Mouse (Mus musculus) right cerebral cortex, postnatal 36 days (tissue): Measurements from ENCODE around the gene Coq8a.
A peak's percentile ranks its signal among the peaks of the same experiment; 100 is the strongest.

ENCODE experiments used
- DNase-seq, 2 experiments: peaks; one replicate each; pipeline ENCODE4 v3.0.0; 2022; ENCODE audit warnings: low spot score in 2 of 2, mixed read lengths in 1 of 2

Gene Coq8a

GRCm38 (mm10) chr1:180197956-180198355 lies 1.4 kb downstream of the Coq8a start:
- DNase-seq, result no peak

DNA sequence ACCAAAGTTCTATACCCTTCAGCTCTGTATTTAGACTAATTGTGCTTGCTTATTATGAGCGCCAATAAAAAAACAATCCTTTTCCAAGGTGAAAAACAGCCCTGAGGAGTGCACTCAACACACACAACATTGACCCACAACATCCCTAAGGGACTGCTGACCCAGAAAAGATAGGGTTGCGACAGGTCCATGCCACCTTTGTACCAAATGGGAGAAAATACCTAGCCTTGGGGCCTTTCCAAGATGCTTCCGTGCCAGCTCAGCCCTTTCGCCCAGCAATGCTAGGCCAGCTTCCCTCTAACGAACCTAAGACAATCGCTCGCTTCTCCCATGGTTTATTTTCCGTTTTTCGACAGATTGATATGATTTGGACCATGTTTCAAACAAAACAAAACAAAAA lies 2.9 kb downstream of the Coq8a start:
- DNase-seq, result no peak

DNA sequence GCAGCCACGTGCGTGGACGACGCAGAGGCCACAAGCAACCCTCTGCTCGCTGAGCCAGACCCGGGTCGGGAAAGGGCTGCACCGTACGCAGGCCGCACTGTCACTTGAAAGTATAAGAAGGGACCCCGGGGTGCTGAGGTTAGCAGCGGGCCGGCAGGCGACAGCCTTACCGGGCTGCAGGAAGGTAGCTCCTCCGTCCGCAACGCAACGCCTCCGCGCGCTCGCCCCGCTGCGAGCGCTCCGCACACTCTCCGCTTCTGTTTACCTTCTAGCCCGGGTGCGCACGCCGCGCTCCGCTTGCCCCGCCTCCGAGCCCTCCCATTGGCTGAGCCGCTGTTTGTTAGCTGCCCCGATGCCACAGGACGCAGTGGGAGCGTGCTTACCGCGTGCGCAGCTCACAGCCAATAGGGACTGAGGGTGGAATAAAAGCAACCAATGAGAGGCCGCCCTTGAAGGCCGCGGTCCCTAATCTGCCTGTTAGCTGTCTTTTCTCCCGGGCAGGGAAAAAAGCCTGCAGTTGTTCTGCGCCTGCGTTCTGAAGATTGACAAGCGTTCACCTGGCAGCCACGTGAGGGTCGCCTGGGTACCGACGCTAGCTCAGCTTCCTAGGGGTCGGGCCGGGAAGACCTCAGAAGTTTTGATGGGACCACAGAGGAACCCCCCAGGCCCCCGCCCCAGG lies 3.6 kb downstream of the Coq8a start:
- DNase-seq, result peak; percentile 97 to 99

DNA sequence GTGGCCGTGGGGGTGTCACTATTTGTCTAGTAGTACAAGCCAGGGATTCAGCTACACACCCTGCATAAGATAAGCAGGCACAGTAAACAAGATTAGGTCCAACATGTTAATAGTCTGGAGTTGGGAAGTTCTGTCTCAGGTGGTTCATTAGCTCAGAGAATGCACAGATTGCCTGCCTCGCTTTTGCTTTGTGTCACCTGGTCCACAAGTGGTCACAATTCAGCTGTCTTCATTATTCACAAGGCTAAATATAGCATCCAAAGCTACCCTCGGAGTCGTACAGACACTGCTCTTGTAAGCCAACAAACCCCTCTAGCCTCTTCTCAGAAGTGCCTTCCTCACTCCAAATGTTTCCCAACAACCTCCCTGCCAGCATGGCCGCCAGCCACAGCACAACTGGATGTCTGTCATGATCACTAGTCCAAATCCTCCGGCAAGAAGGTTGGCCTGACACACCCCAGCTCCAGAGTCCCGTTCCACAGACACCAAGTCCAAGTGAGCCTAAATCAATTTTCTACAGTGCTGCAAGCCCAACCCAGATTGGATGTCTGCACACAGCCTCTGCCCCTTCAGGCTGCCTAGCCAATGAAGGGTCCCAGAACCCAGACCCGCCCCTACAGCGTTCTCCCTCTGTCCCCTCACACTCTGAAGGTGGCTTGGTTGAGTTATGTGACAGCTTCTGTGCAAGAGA lies 4.5 kb downstream of the Coq8a start:
- no peak for DNase-seq

DNA sequence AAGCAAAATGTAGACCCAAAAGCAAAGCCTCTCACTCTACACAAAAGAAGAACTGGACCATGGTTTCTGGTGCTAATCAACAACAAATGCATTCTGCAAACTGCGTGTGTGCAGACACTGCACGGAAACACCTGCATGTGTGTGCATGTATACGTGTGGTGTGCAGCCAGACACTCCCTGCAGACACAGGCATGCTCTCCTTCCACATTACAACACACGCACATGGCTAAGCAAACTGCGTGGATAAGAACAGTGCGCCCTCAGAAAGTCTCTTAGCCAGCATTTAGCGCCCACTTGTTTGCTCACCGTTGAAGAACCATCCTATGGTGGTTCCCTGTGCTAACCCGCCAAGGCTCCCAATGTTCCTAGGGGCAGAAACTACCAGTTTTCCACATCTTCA lies 5.4 kb downstream of the Coq8a start:
- DNase-seq, result no peak

GRCm38 (mm10) chr1:180193391-180193935 lies 5.9 kb downstream of the Coq8a start:
- no peak for DNase-seq

- DNase-seq, result no peak
Measured at GRCm38 (mm10) chr1:180192866-180193265, 6.5 kb downstream of the Coq8a start.

- DNase-seq, result no peak
Measured at GRCm38 (mm10) chr1:180191651-180192220, 7.7 kb downstream of the Coq8a start.

DNA sequence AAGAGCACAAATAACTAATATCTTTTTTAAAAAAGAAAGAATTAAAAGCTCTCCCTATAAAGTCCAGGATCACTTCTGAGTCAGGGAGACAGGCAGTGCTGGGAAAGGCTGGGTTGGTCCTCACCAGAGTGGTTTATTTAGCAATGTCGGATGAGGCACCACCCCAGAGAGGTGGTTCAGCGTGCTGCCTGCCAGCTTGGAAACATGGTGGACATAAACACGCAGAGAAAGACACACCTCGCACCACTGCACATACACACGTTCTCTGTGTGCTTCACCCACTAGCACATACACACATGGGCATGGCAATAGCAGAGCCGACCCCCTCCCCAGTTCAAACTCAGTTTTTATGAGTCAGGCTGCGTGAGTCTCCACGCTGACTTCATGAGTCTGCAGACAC lies 8.3 kb downstream of the Coq8a start:
- no peak for DNase-seq

DNA sequence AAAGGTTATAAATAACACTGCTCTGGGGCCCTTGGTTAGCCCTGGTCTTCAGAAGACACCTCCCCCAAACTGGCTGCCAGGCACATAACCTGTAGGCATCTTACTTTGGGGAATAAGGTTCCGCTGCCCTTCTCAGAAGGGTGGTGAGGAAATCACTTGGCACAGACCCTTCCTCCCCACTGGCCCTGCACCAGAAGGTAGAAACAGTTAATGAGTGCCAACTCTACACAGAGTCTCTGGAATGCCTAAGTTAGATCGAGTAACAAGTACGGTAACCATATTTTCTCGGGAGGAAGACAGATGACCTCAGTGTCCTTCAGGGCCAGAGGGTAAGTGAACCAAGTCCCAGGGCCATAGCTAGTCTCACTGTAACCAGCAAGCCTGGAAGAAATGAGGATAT lies 10.5 kb downstream of the Coq8a start:
- no peak for DNase-seq

GRCm38 (mm10) chr1:180186371-180186770 lies 13.0 kb downstream of the Coq8a start:
- no peak for DNase-seq

- DNase-seq, result no peak
Measured at GRCm38 (mm10) chr1:180185877-180186276, 13.5 kb downstream of the Coq8a start.

DNA sequence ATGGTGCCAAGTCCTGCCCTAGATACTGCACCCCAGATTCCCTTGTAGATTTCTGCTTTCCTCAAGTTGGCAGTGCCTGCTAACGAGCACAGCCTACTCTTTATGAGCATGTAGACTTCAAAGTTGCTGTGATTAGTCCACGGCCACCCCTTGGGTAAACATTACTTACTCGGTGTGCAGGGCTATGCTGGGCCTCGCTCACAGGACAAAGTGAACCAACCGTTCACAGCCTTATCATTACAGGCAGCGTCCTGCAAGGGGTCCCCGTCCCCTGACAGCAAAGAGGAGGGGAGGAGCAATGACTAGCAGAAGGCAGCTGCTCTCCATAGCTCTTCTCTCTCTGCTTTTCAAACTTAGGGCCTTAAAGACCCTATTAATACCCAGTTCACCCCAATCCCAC lies 14.6 kb downstream of the Coq8a start:
- DNase-seq, result no peak

DNA sequence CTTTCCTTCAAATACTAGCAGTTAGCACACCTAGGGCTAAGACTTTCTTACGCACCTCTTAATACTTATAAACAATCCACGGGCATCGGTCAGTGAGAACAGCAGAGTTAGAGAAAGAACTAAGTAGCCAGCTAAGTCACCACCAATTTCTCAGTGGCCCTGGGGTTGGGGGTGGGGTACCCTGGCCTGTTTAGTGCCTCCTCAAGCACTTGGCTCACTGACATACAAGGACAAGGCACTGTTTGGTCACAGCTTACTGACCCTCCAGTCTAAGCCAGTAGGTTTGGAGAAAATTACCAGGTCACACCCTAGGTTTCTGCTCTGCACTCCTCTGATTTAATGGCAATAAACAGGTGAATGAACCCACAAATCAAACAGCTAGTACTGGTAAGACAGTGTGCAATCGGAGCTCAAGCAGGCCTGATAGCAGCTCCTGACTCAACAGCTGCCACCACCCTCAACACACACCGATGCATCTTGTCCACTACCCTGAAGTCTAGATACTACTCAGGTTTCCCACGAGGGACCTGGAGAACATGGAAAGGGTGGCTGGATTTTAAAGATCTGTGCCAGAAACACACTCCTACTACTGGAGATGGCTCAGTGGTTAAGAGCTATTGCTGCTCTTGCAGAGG lies 15.8 kb downstream of the Coq8a start:
- DNase-seq, result no peak

- no peak for DNase-seq
Measured at GRCm38 (mm10) chr1:180182731-180183130, 16.7 kb downstream of the Coq8a start.

DNA sequence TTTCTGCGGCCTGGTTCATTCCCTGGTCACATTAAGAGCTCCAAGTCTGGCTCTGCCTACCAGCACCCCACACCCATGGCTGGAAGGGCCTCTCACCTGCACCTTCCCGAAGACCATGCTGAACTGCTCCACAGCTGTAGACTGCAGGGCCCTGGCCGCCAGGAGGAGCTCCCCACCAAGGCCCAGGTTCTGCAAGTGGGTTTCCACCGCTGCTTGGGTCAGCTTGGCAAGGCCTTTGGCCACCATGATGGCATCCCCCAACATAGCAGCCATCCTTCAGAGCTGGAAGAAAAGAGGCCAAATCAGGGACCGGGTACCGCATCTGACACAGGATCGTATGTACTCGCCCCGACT lies 17.5 kb downstream of the Coq8a start:
- DNase-seq, result no peak

DNA sequence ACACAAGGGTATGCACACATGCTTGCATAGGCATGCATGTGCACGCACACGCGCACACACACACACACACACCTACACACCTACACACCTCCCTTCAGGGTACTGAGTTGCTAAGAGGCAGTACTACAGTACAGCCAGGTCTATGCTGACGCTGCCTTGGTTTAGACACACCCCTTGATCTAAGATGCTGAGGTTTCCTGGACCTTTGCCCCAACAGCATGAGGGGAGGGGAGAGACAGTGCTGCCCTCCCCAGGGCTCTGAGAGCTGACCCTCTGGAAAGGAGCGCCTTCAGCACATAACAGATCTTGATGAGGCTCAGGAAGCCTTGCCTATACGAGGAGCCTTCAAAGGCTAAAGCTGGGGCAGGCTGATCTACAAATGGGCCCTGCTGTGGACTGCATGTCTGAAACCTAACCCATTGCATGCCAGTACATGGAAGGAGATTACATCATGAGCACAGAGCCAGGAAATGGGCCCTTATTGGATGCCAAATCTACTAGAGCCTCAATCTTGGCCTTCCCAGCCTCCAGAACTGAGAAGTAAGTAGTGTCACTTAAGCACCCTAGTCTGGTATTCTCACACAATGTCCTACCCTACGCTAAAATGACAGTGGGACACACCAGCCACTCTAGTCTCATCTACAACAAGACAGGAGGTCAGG lies 18.0 kb downstream of the Coq8a start:
- no peak for DNase-seq

DNA sequence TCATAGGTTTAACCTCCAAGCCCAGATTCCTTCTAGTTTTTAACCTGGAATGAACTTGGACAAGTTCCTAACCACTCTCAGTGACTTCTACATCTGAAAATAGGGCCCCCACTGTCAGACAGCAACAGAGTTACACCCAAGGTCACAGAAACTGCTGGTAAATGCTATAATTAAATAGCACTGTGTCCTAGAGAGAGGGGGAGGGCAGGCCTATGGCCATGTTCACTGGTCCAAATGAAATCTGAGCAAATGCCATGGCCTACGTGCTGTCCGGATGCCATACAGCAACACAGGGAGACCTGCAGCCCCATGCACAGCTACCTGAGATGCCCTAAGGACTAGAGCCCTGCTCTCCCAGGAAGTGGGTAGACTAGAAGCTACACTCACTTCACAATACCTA lies 19.6 kb downstream of the Coq8a start:
- DNase-seq, result no peak

DNA sequence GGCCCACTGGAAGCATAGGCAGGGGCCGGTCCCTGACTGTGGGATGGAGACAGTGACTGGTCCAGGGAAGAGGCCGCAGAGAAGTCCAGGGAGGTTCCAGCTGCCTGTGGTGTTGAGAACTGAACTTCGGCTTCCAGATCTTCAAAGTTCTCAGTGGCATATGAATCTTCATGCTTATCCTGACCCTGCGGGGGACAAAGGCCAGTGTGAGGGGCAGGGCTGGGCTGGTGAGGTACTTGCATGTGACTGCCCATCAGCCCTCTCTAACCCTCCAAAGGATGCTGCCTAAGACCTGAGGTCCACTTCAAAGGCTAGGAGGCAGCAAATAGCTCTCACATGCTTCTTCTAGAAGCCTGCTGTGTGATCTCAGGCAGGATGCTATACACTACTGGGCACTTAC lies 20.3 kb downstream of the Coq8a start:
- DNase-seq, result no peak

- no peak for DNase-seq
Measured at GRCm38 (mm10) chr1:180178340-180178739, 21.1 kb downstream of the Coq8a start.

- DNase-seq, result no peak
Measured at GRCm38 (mm10) chr1:180176784-180177183, 22.6 kb downstream of the Coq8a start.

- no peak for DNase-seq
Measured at GRCm38 (mm10) chr1:180175635-180176034, 23.8 kb downstream of the Coq8a start.
